Mouse (Mus musculus): ENCODE data around the gene Ankrd50. TPM values are rescaled to one million over a fixed set of nuclear protein-coding genes. Genes with fewer than 3 reads are reported as not detected.
A peak's percentile ranks its signal among the peaks of the same experiment; 100 is the strongest.

The Ankrd50 gene
- 6.5 and 7.5 TPM in 2 replicates for polyA plus RNA-seq (2016; fragmentation: Nextera tagmentation; extraction: Ambion mirVana)

GRCm38 (mm10) chr3:38484191-38485106, at the start of gene Ankrd50:
Ankrd50 (minus strand) TSS chr3:38484844.
- no peaks in the 10 kb centered on the region for H3K9me3 ChIP-seq (replicated peaks)
- under 1% methylated on average over 78 of the region's 81 CpGs for WGBS (ENCODE audit: insufficient replicate concordance)
- H3K4me2 ChIP-seq: peak within 1 kb of the TSS; percentile 98
- H3K9ac ChIP-seq: peak within 1 kb of the TSS; percentile 85
- H3K27me3 ChIP-seq (replicated peaks): peaks cover 4% of the 10 kb centered on the region
- peaks cover 27% of the 10 kb centered on the region for H3K4me1 ChIP-seq
- H3K27ac ChIP-seq: peak within 1 kb of the TSS; percentile 75
- H3K36me3 ChIP-seq: peaks cover 7% of the 10 kb centered on the region; the same call in 1 of the 2 replicates
- peak within 1 kb of the TSS; percentile 80 for H3K4me3 ChIP-seq
- ATAC-seq: peak; percentile 96

- ATAC-seq: no peak
- H3K27me3 ChIP-seq (replicated peaks): no peaks in the 10 kb centered on the region
- H3K4me3 ChIP-seq: no peak overlapping the region
- WGBS (ENCODE audit: insufficient replicate concordance): 75% methylated on average over 6 of the region's 6 CpGs
- H3K27ac ChIP-seq: no peak overlapping the region
- H3K9me3 ChIP-seq (replicated peaks): 0 out of 2 replicates have a peak, but pooled peaks cover 4% of the 10 kb centered on the region
- no peak overlapping the region for H3K4me2 ChIP-seq
- H3K36me3 ChIP-seq: no peaks in the 10 kb centered on the region
- no peak overlapping the region for H3K9ac ChIP-seq
- no peaks in the 10 kb centered on the region for H3K4me1 ChIP-seq
These were observed 49.6 kb upstream of the Ankrd50 start for GRCm38 (mm10) chr3:38534245-38534644.

GRCm38 (mm10) chr3:38520426-38520825, 35.8 kb upstream of the Ankrd50 start:
- H3K4me1 ChIP-seq: no peaks in the 10 kb centered on the region
- H3K9me3 ChIP-seq (replicated peaks): no peaks in the 10 kb centered on the region
- H3K9ac ChIP-seq: no peak overlapping the region
- no peak overlapping the region for H3K27ac ChIP-seq
- no peak overlapping the region for H3K4me2 ChIP-seq
- no peak for ATAC-seq
- no peaks in the 10 kb centered on the region for H3K36me3 ChIP-seq
- 62% methylated on average over 2 of the region's 2 CpGs for WGBS (ENCODE audit: insufficient replicate concordance)
- no peaks in the 10 kb centered on the region for H3K27me3 ChIP-seq (replicated peaks)
- H3K4me3 ChIP-seq: no peak overlapping the region

GRCm38 (mm10) chr3:38519971-38520370, 35.3 kb upstream of the Ankrd50 start:
- no peak overlapping the region for H3K4me3 ChIP-seq
- H3K27ac ChIP-seq: no peak overlapping the region
- H3K9ac ChIP-seq: no peak overlapping the region
- H3K9me3 ChIP-seq (replicated peaks): no peaks in the 10 kb centered on the region
- H3K4me1 ChIP-seq: no peaks in the 10 kb centered on the region
- H3K27me3 ChIP-seq (replicated peaks): no peaks in the 10 kb centered on the region
- WGBS (ENCODE audit: insufficient replicate concordance): 77% methylated on average over 3 of the region's 3 CpGs
- no peak overlapping the region for H3K4me2 ChIP-seq
- H3K36me3 ChIP-seq: no peaks in the 10 kb centered on the region
- ATAC-seq: no peak

GRCm38 (mm10) chr3:38503606-38504005, 19.0 kb upstream of the Ankrd50 start:
- Histone ChIP-seq H3K27me3 (replicated peaks) (0 out of 2 replicates have a peak, but pooled peaks cover 7% of the 10 kb centered on the region), H3K27ac (no peak overlapping the region), H3K4me2 (no peak overlapping the region), H3K4me1 (no peaks in the 10 kb centered on the region), H3K36me3 (no peaks in the 10 kb centered on the region), H3K9me3 (replicated peaks) (no peaks in the 10 kb centered on the region), H3K9ac (no peak overlapping the region), H3K4me3 (no peak overlapping the region)
- no peak for ATAC-seq
- WGBS (ENCODE audit: insufficient replicate concordance): 50% methylated on average over 4 of the region's 4 CpGs

- no peak for ATAC-seq
- Histone ChIP-seq H3K27ac (no peak overlapping the region), H3K4me2 (no peak overlapping the region), H3K27me3 (replicated peaks) (0 out of 2 replicates have a peak, but pooled peaks cover 7% of the 10 kb centered on the region), H3K9me3 (replicated peaks) (no peaks in the 10 kb centered on the region), H3K4me1 (no peaks in the 10 kb centered on the region), H3K9ac (no peak overlapping the region), H3K36me3 (no peaks in the 10 kb centered on the region), H3K4me3 (no peak overlapping the region)
- WGBS (ENCODE audit: insufficient replicate concordance): 63% methylated on average over 5 of the region's 5 CpGs
These were observed 17.5 kb upstream of the Ankrd50 start for GRCm38 (mm10) chr3:38502156-38502555.

GRCm38 (mm10) chr3:38501739-38502138, 17.1 kb upstream of the Ankrd50 start:
- Histone ChIP-seq H3K4me3 (no peak overlapping the region), H3K36me3 (no peaks in the 10 kb centered on the region), H3K27ac (no peak overlapping the region), H3K9me3 (replicated peaks) (no peaks in the 10 kb centered on the region), H3K4me2 (no peak overlapping the region), H3K9ac (no peak overlapping the region), H3K27me3 (replicated peaks) (0 out of 2 replicates have a peak, but pooled peaks cover 7% of the 10 kb centered on the region), H3K4me1 (no peaks in the 10 kb centered on the region)
- 75% methylated on average over 2 of the region's 2 CpGs for WGBS (ENCODE audit: insufficient replicate concordance)
- ATAC-seq: no peak

- no peaks in the 10 kb centered on the region for H3K36me3 ChIP-seq
- H3K4me1 ChIP-seq: no peaks in the 10 kb centered on the region
- no peak overlapping the region for H3K4me2 ChIP-seq
- no peak overlapping the region for H3K9ac ChIP-seq
- no peaks in the 10 kb centered on the region for H3K9me3 ChIP-seq (replicated peaks)
- 62% methylated on average over 5 of the region's 5 CpGs for WGBS (ENCODE audit: insufficient replicate concordance)
- 0 out of 2 replicates have a peak, but pooled peaks cover 7% of the 10 kb centered on the region for H3K27me3 ChIP-seq (replicated peaks)
- H3K4me3 ChIP-seq: no peak overlapping the region
- no peak overlapping the region for H3K27ac ChIP-seq
- no peak for ATAC-seq
These were observed 16.7 kb upstream of the Ankrd50 start for GRCm38 (mm10) chr3:38501316-38501715.

GRCm38 (mm10) chr3:38498561-38498960, 13.9 kb upstream of the Ankrd50 start:
- H3K9me3 ChIP-seq (replicated peaks): no peaks in the 10 kb centered on the region
- H3K4me3 ChIP-seq: no peak overlapping the region
- no peaks in the 10 kb centered on the region for H3K4me1 ChIP-seq
- H3K9ac ChIP-seq: no peak overlapping the region
- no peaks in the 10 kb centered on the region for H3K36me3 ChIP-seq
- no peak overlapping the region for H3K4me2 ChIP-seq
- no peak for ATAC-seq
- H3K27me3 ChIP-seq (replicated peaks): 0 out of 2 replicates have a peak, but pooled peaks cover 7% of the 10 kb centered on the region
- WGBS (ENCODE audit: insufficient replicate concordance): 92% methylated on average over 3 of the region's 3 CpGs
- no peak overlapping the region for H3K27ac ChIP-seq

GRCm38 (mm10) chr3:38496795-38497385, 12.2 kb upstream of the Ankrd50 start:
- no peaks in the 10 kb centered on the region for H3K4me1 ChIP-seq
- H3K27me3 ChIP-seq (replicated peaks): 0 out of 2 replicates have a peak, but pooled peaks cover 5% of the 10 kb centered on the region
- WGBS (ENCODE audit: insufficient replicate concordance): 60% methylated on average over 3 of the region's 3 CpGs
- H3K36me3 ChIP-seq: no peaks in the 10 kb centered on the region
- ATAC-seq: no peak
- H3K9ac ChIP-seq: no peak overlapping the region
- no peak overlapping the region for H3K4me2 ChIP-seq
- no peaks in the 10 kb centered on the region for H3K9me3 ChIP-seq (replicated peaks)
- H3K27ac ChIP-seq: no peak overlapping the region
- H3K4me3 ChIP-seq: no peak overlapping the region

- ATAC-seq: no peak
- no peaks in the 10 kb centered on the region for H3K4me1 ChIP-seq
- no peak overlapping the region for H3K4me3 ChIP-seq
- H3K27ac ChIP-seq: no peak overlapping the region
- peaks cover 4% of the 10 kb centered on the region for H3K27me3 ChIP-seq (replicated peaks)
- no peak overlapping the region for H3K9ac ChIP-seq
- no peaks in the 10 kb centered on the region for H3K9me3 ChIP-seq (replicated peaks)
- H3K4me2 ChIP-seq: no peak overlapping the region
- H3K36me3 ChIP-seq: no peaks in the 10 kb centered on the region
- WGBS (ENCODE audit: insufficient replicate concordance): 15% methylated on average over 3 of the region's 3 CpGs
These were observed 7.1 kb upstream of the Ankrd50 start for GRCm38 (mm10) chr3:38491702-38492101.

GRCm38 (mm10) chr3:38491236-38491635, 6.6 kb upstream of the Ankrd50 start:
- Histone ChIP-seq H3K36me3 (no peaks in the 10 kb centered on the region), H3K9me3 (replicated peaks) (no peaks in the 10 kb centered on the region), H3K9ac (no peak overlapping the region), H3K4me1 (no peaks in the 10 kb centered on the region), H3K4me3 (no peak overlapping the region), H3K4me2 (no peak overlapping the region), H3K27me3 (replicated peaks) (peaks cover 4% of the 10 kb centered on the region), H3K27ac (no peak overlapping the region)
- ATAC-seq: no peak
- 57% methylated on average over 3 of the region's 3 CpGs for WGBS (ENCODE audit: insufficient replicate concordance)

All from liver, embryonic 12.5 days (tissue).